Mouse (Mus musculus): ENCODE data around the gene Stk39. TPM values are rescaled to one million over a fixed set of nuclear protein-coding genes. Genes with fewer than 3 reads are reported as not detected.

Stk39 gene
- 13.4 and 16.9 TPM in 2 replicates for polyA plus RNA-seq (2015; fragmentation: Nextera tagmentation; extraction: Ambion mirVana)

DNA sequence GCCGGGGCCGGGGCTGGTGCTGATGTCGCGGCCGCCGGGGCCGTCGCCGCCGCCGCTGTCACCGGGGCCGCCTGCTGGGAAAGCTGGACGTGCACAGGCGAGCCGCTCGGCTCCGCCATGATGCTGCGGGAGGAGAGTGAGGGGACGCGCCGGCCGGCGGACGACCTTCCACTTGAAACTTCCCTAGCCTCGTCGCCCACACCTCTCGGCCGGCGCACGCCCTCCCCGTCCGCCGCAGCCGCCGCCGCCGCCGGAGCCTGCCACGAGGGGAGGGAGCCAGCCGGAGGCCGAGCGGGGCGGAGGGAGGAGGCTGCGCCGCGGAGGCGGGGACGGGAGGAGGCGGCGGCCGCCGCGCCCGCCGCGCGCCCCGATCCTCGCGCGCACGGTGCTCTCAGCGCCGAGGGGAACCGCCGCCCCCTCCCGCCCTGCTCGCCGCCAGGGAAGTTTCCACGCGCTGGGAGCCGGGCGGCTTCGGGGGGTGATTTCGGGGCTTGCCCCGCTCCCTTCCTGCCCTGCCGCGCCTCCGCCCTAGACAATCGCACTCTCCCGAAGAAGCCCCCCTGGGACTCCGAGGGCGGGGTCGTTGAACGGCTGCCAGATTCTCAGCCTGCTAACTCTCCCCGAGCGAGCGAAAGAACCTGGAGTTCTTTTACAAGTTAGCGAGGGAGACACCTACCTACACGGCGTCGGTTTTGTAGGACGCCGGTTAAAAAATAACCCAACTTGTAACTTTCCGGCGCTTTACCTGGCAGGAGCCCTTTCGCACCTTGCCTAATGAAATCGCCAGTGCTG is at the start of gene Stk39:
Gene Stk39, minus strand, starts transcription at position 510 of the 792 bp plus-strand sequence.
- peak within 1 kb of the TSS; percentile 91 for H3K9ac ChIP-seq
- H3K27ac ChIP-seq = peak within 1 kb of the TSS; percentile 87
- H3K4me1 ChIP-seq = peaks cover 6% of the 10 kb centered on the region
- peaks cover 11% of the 10 kb centered on the region; the same call in 1 of the 2 replicates for H3K27me3 ChIP-seq
- ATAC-seq (ENCODE audit: insufficient number of reproducible peaks, insufficient read depth, low FRiP score, low TSS enrichment, low read depth) = peak; percentile 82
- no peaks in the 10 kb centered on the region for H3K9me3 ChIP-seq
- H3K4me2 ChIP-seq = peak within 1 kb of the TSS; percentile 94
- H3K4me3 ChIP-seq = peak within 1 kb of the TSS; percentile 91
- no peaks in the 10 kb centered on the region for H3K36me3 ChIP-seq
- WGBS = under 1% methylated on average over 63 of the region's 99 CpGs

DNA sequence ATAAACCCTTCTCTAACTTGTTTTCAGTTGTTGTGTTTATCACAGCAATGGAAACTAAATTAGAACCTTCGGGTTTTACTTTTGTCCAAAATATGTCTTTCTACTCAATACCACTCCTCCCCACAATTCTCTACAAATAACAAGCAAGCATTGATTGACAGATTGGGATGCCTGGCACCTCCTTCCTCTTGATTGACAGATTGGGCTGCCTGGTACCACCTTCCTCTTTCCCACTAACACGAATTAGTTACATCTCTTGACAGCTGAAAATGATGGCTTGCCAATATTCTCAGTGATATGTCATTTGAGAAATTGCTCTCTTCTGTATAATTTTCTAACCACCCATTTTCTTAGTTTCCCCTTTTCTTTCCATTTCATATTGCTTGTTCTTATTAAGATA is 43.3 kb upstream of the Stk39 start:
- Histone ChIP-seq H3K4me1 (no peaks in the 10 kb centered on the region), H3K4me2 (no peak overlapping the region), H3K36me3 (no peaks in the 10 kb centered on the region), H3K27me3 (no peaks in the 10 kb centered on the region), H3K27ac (no peak overlapping the region), H3K4me3 (no peak overlapping the region), H3K9me3 (no peaks in the 10 kb centered on the region), H3K9ac (no peak overlapping the region)
- no peak for ATAC-seq (ENCODE audit: insufficient number of reproducible peaks, insufficient read depth, low FRiP score, low TSS enrichment, low read depth)
- 67% methylated on average over 2 of the region's 2 CpGs for WGBS

DNA sequence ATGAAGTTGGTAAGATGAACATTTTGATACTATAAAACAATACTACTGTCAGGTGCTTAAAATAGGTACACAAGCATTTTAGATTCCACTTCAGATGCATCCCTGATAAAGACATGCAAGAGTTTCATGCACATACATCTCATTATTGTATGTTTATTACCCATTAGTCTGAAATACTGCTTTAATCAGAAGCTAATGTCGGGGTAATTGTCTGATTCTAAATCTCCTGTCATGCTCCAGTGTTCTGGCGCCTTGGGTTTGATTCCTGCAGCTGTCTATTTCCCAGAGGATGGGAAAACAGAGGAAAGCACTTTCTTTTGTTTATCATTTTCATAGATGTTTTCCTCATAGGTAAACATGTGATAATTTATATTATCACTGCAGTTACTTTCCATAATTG is 31.1 kb upstream of the Stk39 start:
- Histone ChIP-seq H3K4me2 (no peak overlapping the region), H3K4me3 (no peak overlapping the region), H3K27me3 (no peaks in the 10 kb centered on the region), H3K4me1 (no peaks in the 10 kb centered on the region), H3K27ac (no peak overlapping the region), H3K9me3 (no peaks in the 10 kb centered on the region), H3K9ac (no peak overlapping the region), H3K36me3 (no peaks in the 10 kb centered on the region)
- WGBS = 72% methylated on average over 2 of the region's 2 CpGs
- ATAC-seq (ENCODE audit: insufficient number of reproducible peaks, insufficient read depth, low FRiP score, low TSS enrichment, low read depth) = no peak

DNA sequence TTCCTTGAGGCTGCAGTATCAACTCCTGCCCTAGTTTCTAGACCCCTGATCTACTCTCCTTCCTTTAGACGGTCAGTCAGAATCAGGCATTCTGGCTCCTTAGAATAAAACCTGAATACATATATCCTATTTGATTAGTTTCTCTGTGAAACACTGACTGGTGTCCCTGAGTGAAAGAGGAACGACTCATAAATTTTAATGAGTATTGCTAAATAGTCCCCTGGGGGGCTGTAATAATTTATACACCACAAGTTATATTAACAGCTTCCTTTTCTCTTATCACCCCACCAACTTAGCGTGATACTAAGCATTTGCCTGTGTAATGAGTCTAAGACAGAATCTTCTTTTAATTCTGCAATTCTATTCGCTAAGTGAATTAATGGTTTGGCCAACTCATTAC is 30.7 kb upstream of the Stk39 start:
- Histone ChIP-seq H3K27ac (no peak overlapping the region), H3K9ac (no peak overlapping the region), H3K4me1 (no peaks in the 10 kb centered on the region), H3K36me3 (no peaks in the 10 kb centered on the region), H3K9me3 (no peaks in the 10 kb centered on the region), H3K27me3 (no peaks in the 10 kb centered on the region), H3K4me2 (no peak overlapping the region), H3K4me3 (no peak overlapping the region)
- WGBS = 74% methylated on average over 4 of the region's 4 CpGs
- no peak for ATAC-seq (ENCODE audit: insufficient number of reproducible peaks, insufficient read depth, low FRiP score, low TSS enrichment, low read depth)

DNA sequence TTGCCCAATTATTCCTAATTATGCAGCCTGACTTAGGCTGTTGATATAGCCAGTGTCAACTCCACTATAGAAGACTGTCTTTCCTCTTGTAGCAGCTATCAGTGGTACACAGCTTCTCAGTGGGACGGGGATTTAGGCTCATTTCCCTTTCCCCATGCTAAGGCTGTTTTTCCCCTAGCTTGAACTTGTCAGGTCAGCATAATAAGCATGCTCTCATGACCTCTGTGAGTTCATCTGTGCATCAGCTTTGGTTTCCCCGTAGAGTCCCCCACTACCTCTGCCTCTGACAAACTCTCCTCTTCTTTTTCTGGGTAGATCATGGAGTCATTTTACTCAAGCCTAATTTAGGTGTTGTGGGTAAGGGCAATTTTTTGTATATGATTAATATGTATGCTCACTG is 30.2 kb upstream of the Stk39 start:
- no peak overlapping the region for H3K4me2 ChIP-seq
- no peaks in the 10 kb centered on the region for H3K9me3 ChIP-seq
- WGBS = 38% methylated on average over 2 of the region's 2 CpGs
- H3K27ac ChIP-seq = no peak overlapping the region
- H3K9ac ChIP-seq = no peak overlapping the region
- H3K27me3 ChIP-seq = no peaks in the 10 kb centered on the region
- no peaks in the 10 kb centered on the region for H3K36me3 ChIP-seq
- H3K4me3 ChIP-seq = no peak overlapping the region
- ATAC-seq (ENCODE audit: insufficient number of reproducible peaks, insufficient read depth, low FRiP score, low TSS enrichment, low read depth) = no peak
- H3K4me1 ChIP-seq = no peaks in the 10 kb centered on the region

DNA sequence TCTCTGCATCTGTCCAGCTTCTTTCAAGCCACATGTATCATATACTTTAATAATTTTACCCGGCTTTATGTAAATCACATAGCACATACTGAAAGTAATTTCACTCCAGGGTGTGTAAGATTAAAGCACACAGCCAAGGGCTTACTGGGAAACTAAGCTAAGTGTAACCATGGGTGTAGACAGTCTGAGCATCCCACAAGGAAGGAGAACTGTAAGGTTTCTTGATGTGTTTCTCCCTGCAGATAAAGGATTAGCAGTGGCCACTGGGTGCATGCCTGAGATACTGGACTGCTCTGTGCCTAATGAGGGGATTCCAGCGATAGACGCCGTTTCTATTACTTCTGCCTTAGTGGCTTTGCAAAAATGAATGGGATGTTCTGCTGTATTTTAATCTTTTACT is 14.2 kb upstream of the Stk39 start:
- WGBS = 86% methylated on average over 4 of the region's 4 CpGs
- no peaks in the 10 kb centered on the region for H3K9me3 ChIP-seq
- no peaks in the 10 kb centered on the region for H3K36me3 ChIP-seq
- no peak overlapping the region for H3K9ac ChIP-seq
- ATAC-seq (ENCODE audit: insufficient number of reproducible peaks, insufficient read depth, low FRiP score, low TSS enrichment, low read depth) = no peak
- no peak overlapping the region for H3K4me2 ChIP-seq
- no peaks in the 10 kb centered on the region for H3K4me1 ChIP-seq
- no peaks in the 10 kb centered on the region for H3K27me3 ChIP-seq
- H3K4me3 ChIP-seq = no peak overlapping the region
- H3K27ac ChIP-seq = no peak overlapping the region

DNA sequence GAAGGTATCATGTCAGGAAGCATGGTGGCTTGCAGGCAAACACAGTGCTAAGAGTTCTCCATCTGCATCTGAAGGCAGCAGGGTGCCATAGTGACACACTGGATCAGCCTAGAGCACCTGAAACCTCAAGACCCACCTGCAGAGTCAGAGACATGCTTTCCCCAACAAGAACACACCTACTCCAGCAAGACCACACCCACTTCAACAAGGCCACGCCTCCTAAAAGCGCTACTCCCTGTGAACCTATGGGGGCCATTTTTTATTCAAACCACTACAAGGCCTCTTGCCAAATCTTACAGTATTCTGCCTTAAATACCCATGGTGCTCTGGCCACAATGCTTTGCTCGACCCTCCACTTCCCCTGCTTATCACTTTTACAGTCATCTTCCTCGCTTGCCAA is 13.1 kb upstream of the Stk39 start:
- Histone ChIP-seq H3K9ac (no peak overlapping the region), H3K9me3 (no peaks in the 10 kb centered on the region), H3K4me2 (no peak overlapping the region), H3K36me3 (no peaks in the 10 kb centered on the region), H3K4me3 (no peak overlapping the region), H3K27ac (no peak overlapping the region), H3K27me3 (no peaks in the 10 kb centered on the region), H3K4me1 (no peaks in the 10 kb centered on the region)
- no peak for ATAC-seq (ENCODE audit: insufficient number of reproducible peaks, insufficient read depth, low FRiP score, low TSS enrichment, low read depth)
- 44% methylated on average over 4 of the region's 4 CpGs for WGBS

DNA sequence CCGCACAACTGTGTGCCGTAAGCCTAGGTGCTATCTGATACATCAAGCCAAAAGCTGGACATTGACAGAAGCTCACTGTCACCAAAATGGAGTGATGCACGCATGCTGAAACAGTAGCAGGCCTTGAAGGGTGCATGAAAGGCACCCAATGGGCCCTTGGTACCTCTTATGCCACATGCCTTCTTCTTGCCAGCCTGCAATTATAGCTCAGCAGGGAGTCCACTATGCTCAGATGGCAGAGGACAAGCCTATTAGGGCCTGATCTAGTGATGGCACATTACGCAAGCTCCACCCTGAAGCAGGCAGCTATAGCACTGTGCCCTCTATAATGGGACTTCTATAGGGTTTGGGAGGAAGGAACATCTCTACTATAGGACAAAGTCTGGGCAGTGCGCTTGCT is 10.8 kb upstream of the Stk39 start:
- no peak overlapping the region for H3K4me2 ChIP-seq
- H3K9ac ChIP-seq = no peak overlapping the region
- H3K4me3 ChIP-seq = no peak overlapping the region
- no peaks in the 10 kb centered on the region for H3K4me1 ChIP-seq
- H3K27ac ChIP-seq = no peak overlapping the region
- H3K27me3 ChIP-seq = no peaks in the 10 kb centered on the region
- H3K9me3 ChIP-seq = no peaks in the 10 kb centered on the region
- H3K36me3 ChIP-seq = no peaks in the 10 kb centered on the region
- WGBS = 86% methylated on average over 5 of the region's 5 CpGs
- ATAC-seq (ENCODE audit: insufficient number of reproducible peaks, insufficient read depth, low FRiP score, low TSS enrichment, low read depth) = no peak

DNA sequence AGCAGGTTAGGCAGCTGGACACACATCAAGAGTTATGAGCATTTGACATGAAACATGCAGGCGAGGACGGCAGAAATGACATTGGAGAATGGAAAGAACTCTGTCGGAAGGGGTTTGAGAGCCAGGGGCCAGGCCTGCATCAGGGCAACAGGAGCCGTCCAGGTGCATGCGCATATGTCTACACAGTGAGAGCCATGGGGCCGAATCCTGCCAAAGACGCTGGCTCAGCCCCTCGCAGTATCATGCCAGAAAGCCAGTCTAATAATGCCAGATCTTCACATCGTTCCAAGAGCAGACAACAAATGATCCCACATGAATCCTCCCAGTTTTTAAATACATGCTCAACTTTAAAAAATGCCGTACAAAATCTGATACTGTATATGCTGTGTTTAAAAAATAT is 7.8 kb upstream of the Stk39 start:
- no peaks in the 10 kb centered on the region for H3K9me3 ChIP-seq
- no peak overlapping the region for H3K4me3 ChIP-seq
- 83% methylated on average over 10 of the region's 10 CpGs for WGBS
- no peak overlapping the region for H3K9ac ChIP-seq
- H3K27ac ChIP-seq = no peak overlapping the region
- H3K4me1 ChIP-seq = no peaks in the 10 kb centered on the region
- ATAC-seq (ENCODE audit: insufficient number of reproducible peaks, insufficient read depth, low FRiP score, low TSS enrichment, low read depth) = no peak
- H3K36me3 ChIP-seq = no peaks in the 10 kb centered on the region
- H3K27me3 ChIP-seq = peaks cover under 1% of the 10 kb centered on the region; the same call in 1 of the 2 replicates
- no peak overlapping the region for H3K4me2 ChIP-seq

DNA sequence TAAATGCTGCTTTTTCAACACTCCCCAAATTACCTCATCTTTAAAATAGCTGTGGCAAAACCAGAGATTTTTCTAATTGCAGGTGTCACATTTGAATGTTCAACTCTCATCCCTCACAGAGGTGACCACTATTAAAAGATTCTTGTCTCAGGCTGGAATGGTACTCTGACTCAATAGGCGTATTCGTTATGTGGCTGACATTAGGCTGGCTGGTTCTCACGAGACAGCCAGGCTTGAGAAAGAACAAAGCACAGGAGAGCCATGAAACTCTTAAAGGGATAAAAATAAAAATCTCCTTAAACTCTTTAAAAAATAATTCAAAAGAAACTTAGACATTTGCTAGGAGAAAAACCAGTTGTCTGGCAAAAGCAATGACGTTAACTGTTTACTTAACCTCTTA is 853 bp upstream of the Stk39 start:
- peak overlapping the region; percentile 94; the same call in 1 of the 2 replicates for H3K4me2 ChIP-seq
- H3K36me3 ChIP-seq = no peaks in the 10 kb centered on the region
- no peaks in the 10 kb centered on the region for H3K9me3 ChIP-seq
- H3K4me1 ChIP-seq = peaks cover 6% of the 10 kb centered on the region
- H3K9ac ChIP-seq = no peak overlapping the region
- H3K4me3 ChIP-seq = no peak overlapping the region
- H3K27me3 ChIP-seq = peaks cover 11% of the 10 kb centered on the region; the same call in 1 of the 2 replicates
- 53% methylated on average over 4 of the region's 4 CpGs for WGBS
- ATAC-seq (ENCODE audit: insufficient number of reproducible peaks, insufficient read depth, low FRiP score, low TSS enrichment, low read depth) = no peak
- no peak overlapping the region for H3K27ac ChIP-seq

DNA sequence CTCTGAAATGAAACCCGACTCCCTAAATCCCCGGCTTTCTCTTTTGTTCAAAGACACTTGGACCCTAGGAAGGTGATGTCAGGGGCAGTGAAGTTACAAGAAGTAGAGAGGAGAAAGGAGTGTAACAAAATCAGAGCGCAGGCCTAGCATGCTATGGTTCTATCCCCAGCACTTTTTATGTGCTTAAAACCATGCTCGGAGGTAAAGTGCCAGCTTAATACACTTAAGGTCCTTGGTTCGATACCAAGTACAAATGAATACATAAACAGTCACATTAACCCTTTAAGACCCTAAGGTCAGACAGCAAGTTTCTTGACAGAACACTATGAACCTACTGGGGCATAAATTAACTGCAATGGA is 463 bp upstream of the Stk39 start:
- Histone ChIP-seq H3K27me3 (peaks cover 11% of the 10 kb centered on the region; the same call in 1 of the 2 replicates), H3K4me1 (peaks cover 6% of the 10 kb centered on the region), H3K27ac (0 out of 2 replicates have a peak overlapping the region, but pooled peaks have one; percentile 87), H3K9ac (peak overlapping the region; percentile 91), H3K4me3 (peak overlapping the region; percentile 91), H3K4me2 (peak overlapping the region; percentile 94), H3K36me3 (no peaks in the 10 kb centered on the region), H3K9me3 (no peaks in the 10 kb centered on the region)
- WGBS = 1% methylated on average over 5 of the region's 5 CpGs
- ATAC-seq (ENCODE audit: insufficient number of reproducible peaks, insufficient read depth, low FRiP score, low TSS enrichment, low read depth) = no peak

All from embryonic facial prominence, embryonic 13.5 days (tissue).